Mouse (Mus musculus) thymus, postnatal 0 days (tissue): Measurements from ENCODE around the gene Sh3tc1. TPM values are rescaled to one million over a fixed set of nuclear protein-coding genes. Genes with fewer than 3 reads are reported as not detected.
A peak's percentile ranks its signal among the peaks of the same experiment; 100 is the strongest.

Source experiments
- DNase-seq: peaks from one replicate; pipeline ENCODE4 v3.0.0-alpha.2; 2015; ENCODE audit warnings: low spot score
- polyA plus RNA-seq: library from polyadenylated mRNA; unstranded; fragments of >200 nt; fragmentation: Nextera tagmentation; extraction: Ambion mirVana; gene quantifications from 2 replicates; pipeline ENCODE4 v1.2.1, GENCODE M21; 2015

The Sh3tc1 gene
- polyA plus RNA-seq, 1 experiment from 2014 or later: 2.1 TPM

- peak; percentile 40 for DNase-seq
Observed at GRCm38 (mm10) chr5:35755131-35755733, 15.4 kb upstream of the Sh3tc1 start.

GRCm38 (mm10) chr5:35751016-35751415 lies 11.2 kb upstream of the Sh3tc1 start:
- no peak for DNase-seq

- no peak for DNase-seq
Observed at GRCm38 (mm10) chr5:35750026-35750425, 10.2 kb upstream of the Sh3tc1 start.

- DNase-seq: no peak
Observed at GRCm38 (mm10) chr5:35749416-35749815, 9.6 kb upstream of the Sh3tc1 start.

GRCm38 (mm10) chr5:35746910-35747309 lies 7.1 kb upstream of the Sh3tc1 start:
- peak; percentile 68 for DNase-seq

GRCm38 (mm10) chr5:35745406-35745805 lies 5.6 kb upstream of the Sh3tc1 start:
- no peak for DNase-seq

GRCm38 (mm10) chr5:35743990-35744722 lies 4.4 kb upstream of the Sh3tc1 start:
- no peak for DNase-seq

- no peak for DNase-seq
Observed at GRCm38 (mm10) chr5:35743238-35743951, 3.6 kb upstream of the Sh3tc1 start.

- no peak for DNase-seq
Observed at GRCm38 (mm10) chr5:35741225-35741820, 1.5 kb upstream of the Sh3tc1 start.

- DNase-seq: no peak
Observed at GRCm38 (mm10) chr5:35740716-35741115, 929 bp upstream of the Sh3tc1 start.

- no peak for DNase-seq
Observed at GRCm38 (mm10) chr5:35739005-35739404, 782 bp downstream of the Sh3tc1 start.

GRCm38 (mm10) chr5:35737231-35737901 lies 2.4 kb downstream of the Sh3tc1 start:
- no peak for DNase-seq

- no peak for DNase-seq
Observed at GRCm38 (mm10) chr5:35733523-35733922, 6.3 kb downstream of the Sh3tc1 start.

- DNase-seq: no peak
Observed at GRCm38 (mm10) chr5:35731006-35731405, 8.8 kb downstream of the Sh3tc1 start.

GRCm38 (mm10) chr5:35730552-35730951 lies 9.2 kb downstream of the Sh3tc1 start:
- no peak for DNase-seq

GRCm38 (mm10) chr5:35729844-35730243 lies 9.9 kb downstream of the Sh3tc1 start:
- DNase-seq: no peak

- peak; percentile 38 for DNase-seq
Observed at GRCm38 (mm10) chr5:35728957-35729460, 10.8 kb downstream of the Sh3tc1 start.

GRCm38 (mm10) chr5:35728344-35728956 lies 11.3 kb downstream of the Sh3tc1 start:
- DNase-seq: no peak

- no peak for DNase-seq
Observed at GRCm38 (mm10) chr5:35727447-35727846, 12.3 kb downstream of the Sh3tc1 start.

GRCm38 (mm10) chr5:35725840-35726239 lies 13.9 kb downstream of the Sh3tc1 start:
- DNase-seq: no peak

- DNase-seq: no peak
Observed at GRCm38 (mm10) chr5:35723900-35724299, 15.9 kb downstream of the Sh3tc1 start.
